Mouse (Mus musculus) myocyte (in vitro differentiated cells): ENCODE measurements around the gene Bend6.

ENCODE experiments used
- MAX ChIP-seq: IDR thresholded peaks from one replicate; pipeline ENCODE4 v1.6.1; 2011; ENCODE audit warnings: low read depth, mild to moderate bottlenecking, control low read depth
- POLR2A ChIP-seq: IDR thresholded peaks from one replicate; pipeline ENCODE4 v1.6.1; 2011; ENCODE audit warnings: low read depth, mild to moderate bottlenecking, control low read depth, moderate library complexity; ENCODE audit not compliant: insufficient read length
- POLR2AphosphoS2 ChIP-seq: IDR thresholded peaks from one replicate; pipeline ENCODE4 v1.6.1; 2011; ENCODE audit warnings: low read depth, control low read depth; ENCODE audit not compliant: insufficient read length
- USF1 ChIP-seq: IDR thresholded peaks from one replicate; pipeline ENCODE4 v1.6.1; 2011; ENCODE audit warnings: low read depth, mild to moderate bottlenecking, control low read depth, moderate library complexity

- no peak for TF ChIP-seq POLR2AphosphoS2
- no peak for TF ChIP-seq POLR2A
- TF ChIP-seq USF1, result no peak
- no peak for TF ChIP-seq MAX
Observed at GRCm38 (mm10) chr1:33896666-33897065, 10.9 kb downstream of the Bend6 start.
